Mouse (Mus musculus): ENCODE measurements around the gene Thnsl1. TPM values are rescaled to one million over a fixed set of nuclear protein-coding genes. Genes with fewer than 3 reads are reported as not detected.
"Not testable (repeated sequence)": the region's sequence is repeated elsewhere in the genome, so short reads cannot be mapped to it uniquely, and the experiment has no call there.

Gene Thnsl1
- polyA plus RNA-seq, 1 experiment from 2014 or later, result 7.0 TPM

GRCm38 (mm10) chr2:21236846-21237245 lies 31.3 kb downstream of the Thnsl1 start:
- Histone ChIP-seq H3K4me1 (replicated peaks) (0 out of 2 replicates have a peak, but pooled peaks cover 2% of the 10 kb centered on the region), H3K4me3 (replicated peaks) (no peak overlapping the region), H3K36me3 (no peaks in the 10 kb centered on the region), H3K4me2 (no peak overlapping the region), H3K27me3 (no peaks in the 10 kb centered on the region), H3K9ac (replicated peaks) (no peak overlapping the region), H3K27ac (no peak overlapping the region), H3K9me3 (no peaks in the 10 kb centered on the region)
- WGBS, result 78% methylated on average over 5 of the region's 5 CpGs
- ATAC-seq (ENCODE audit: insufficient number of reproducible peaks, insufficient read depth, low FRiP score, low TSS enrichment, low read depth), result no peak

GRCm38 (mm10) chr2:21244104-21244503 lies 38.6 kb downstream of the Thnsl1 start:
- H3K4me1 ChIP-seq (replicated peaks); H3K27me3 ChIP-seq; H3K36me3 ChIP-seq; H3K4me3 ChIP-seq (replicated peaks); H3K9ac ChIP-seq (replicated peaks); H3K4me2 ChIP-seq; H3K27ac ChIP-seq; ATAC-seq (ENCODE audit: insufficient number of reproducible peaks, insufficient read depth, low FRiP score, low TSS enrichment, low read depth); H3K9me3 ChIP-seq: not testable (repeated sequence)
- WGBS, result 56% methylated on average over 4 of the region's 6 CpGs

- Histone ChIP-seq H3K27me3 (no peaks in the 10 kb centered on the region), H3K27ac (no peak overlapping the region), H3K4me2 (no peak overlapping the region), H3K4me1 (replicated peaks) (no peaks in the 10 kb centered on the region), H3K36me3 (no peaks in the 10 kb centered on the region), H3K4me3 (replicated peaks) (no peak overlapping the region), H3K9ac (replicated peaks) (no peak overlapping the region), H3K9me3 (no peaks in the 10 kb centered on the region)
- 83% methylated on average over 4 of the region's 4 CpGs for WGBS
- ATAC-seq (ENCODE audit: insufficient number of reproducible peaks, insufficient read depth, low FRiP score, low TSS enrichment, low read depth), result no peak
Measured at GRCm38 (mm10) chr2:21244986-21245385, 39.5 kb downstream of the Thnsl1 start.

- H3K9ac ChIP-seq (replicated peaks), result no peak overlapping the region
- H3K9me3 ChIP-seq, result no peaks in the 10 kb centered on the region
- no peak for ATAC-seq (ENCODE audit: insufficient number of reproducible peaks, insufficient read depth, low FRiP score, low TSS enrichment, low read depth)
- H3K4me2 ChIP-seq, result no peak overlapping the region
- no peaks in the 10 kb centered on the region for H3K27me3 ChIP-seq
- 71% methylated on average over 2 of the region's 2 CpGs for WGBS
- H3K36me3 ChIP-seq, result no peaks in the 10 kb centered on the region
- no peaks in the 10 kb centered on the region for H3K4me1 ChIP-seq (replicated peaks)
- no peak overlapping the region for H3K4me3 ChIP-seq (replicated peaks)
- H3K27ac ChIP-seq, result no peak overlapping the region
Measured at GRCm38 (mm10) chr2:21245477-21246102, 40.1 kb downstream of the Thnsl1 start.

- ATAC-seq (ENCODE audit: insufficient number of reproducible peaks, insufficient read depth, low FRiP score, low TSS enrichment, low read depth), result no peak
- WGBS, result 76% methylated on average over 3 of the region's 3 CpGs
- no peak overlapping the region for H3K4me3 ChIP-seq (replicated peaks)
- H3K9me3 ChIP-seq, result no peaks in the 10 kb centered on the region
- H3K9ac ChIP-seq (replicated peaks), result no peak overlapping the region
- H3K4me1 ChIP-seq (replicated peaks), result no peaks in the 10 kb centered on the region
- H3K4me2 ChIP-seq, result no peak overlapping the region
- no peak overlapping the region for H3K27ac ChIP-seq
- H3K27me3 ChIP-seq, result no peaks in the 10 kb centered on the region
- no peaks in the 10 kb centered on the region for H3K36me3 ChIP-seq
Measured at GRCm38 (mm10) chr2:21253644-21254043, 48.1 kb downstream of the Thnsl1 start.

GRCm38 (mm10) chr2:21254308-21254707 lies 48.8 kb downstream of the Thnsl1 start:
- Histone ChIP-seq H3K4me1 (replicated peaks) (no peaks in the 10 kb centered on the region), H3K36me3 (no peaks in the 10 kb centered on the region), H3K9me3 (no peaks in the 10 kb centered on the region), H3K27me3 (no peaks in the 10 kb centered on the region), H3K4me3 (replicated peaks) (no peak overlapping the region), H3K27ac (no peak overlapping the region), H3K9ac (replicated peaks) (no peak overlapping the region), H3K4me2 (no peak overlapping the region)
- no peak for ATAC-seq (ENCODE audit: insufficient number of reproducible peaks, insufficient read depth, low FRiP score, low TSS enrichment, low read depth)

GRCm38 (mm10) chr2:21258281-21258680 lies 52.8 kb downstream of the Thnsl1 start:
- Histone ChIP-seq H3K27ac (no peak overlapping the region), H3K27me3 (no peaks in the 10 kb centered on the region), H3K4me3 (replicated peaks) (no peak overlapping the region), H3K9ac (replicated peaks) (no peak overlapping the region), H3K4me1 (replicated peaks) (no peaks in the 10 kb centered on the region), H3K36me3 (no peaks in the 10 kb centered on the region), H3K9me3 (no peaks in the 10 kb centered on the region), H3K4me2 (no peak overlapping the region)
- 95% methylated on average over 4 of the region's 4 CpGs for WGBS
- ATAC-seq (ENCODE audit: insufficient number of reproducible peaks, insufficient read depth, low FRiP score, low TSS enrichment, low read depth), result no peak

GRCm38 (mm10) chr2:21259081-21259480 lies 53.6 kb downstream of the Thnsl1 start:
- H3K36me3 ChIP-seq, result no peaks in the 10 kb centered on the region
- 74% methylated on average over 5 of the region's 5 CpGs for WGBS
- H3K4me2 ChIP-seq, result no peak overlapping the region
- no peak overlapping the region for H3K4me3 ChIP-seq (replicated peaks)
- no peaks in the 10 kb centered on the region for H3K4me1 ChIP-seq (replicated peaks)
- H3K27me3 ChIP-seq, result no peaks in the 10 kb centered on the region
- no peaks in the 10 kb centered on the region for H3K9me3 ChIP-seq
- no peak overlapping the region for H3K9ac ChIP-seq (replicated peaks)
- ATAC-seq (ENCODE audit: insufficient number of reproducible peaks, insufficient read depth, low FRiP score, low TSS enrichment, low read depth), result no peak
- H3K27ac ChIP-seq, result no peak overlapping the region

- Histone ChIP-seq H3K4me3 (replicated peaks) (no peak overlapping the region), H3K36me3 (no peaks in the 10 kb centered on the region), H3K4me1 (replicated peaks) (no peaks in the 10 kb centered on the region), H3K9me3 (no peaks in the 10 kb centered on the region), H3K4me2 (no peak overlapping the region), H3K27ac (no peak overlapping the region), H3K27me3 (no peaks in the 10 kb centered on the region), H3K9ac (replicated peaks) (no peak overlapping the region)
- no peak for ATAC-seq (ENCODE audit: insufficient number of reproducible peaks, insufficient read depth, low FRiP score, low TSS enrichment, low read depth)
- WGBS, result 62% methylated on average over 4 of the region's 4 CpGs
Measured at GRCm38 (mm10) chr2:21260060-21260459, 54.5 kb downstream of the Thnsl1 start.

GRCm38 (mm10) chr2:21261370-21262006 lies 56.0 kb downstream of the Thnsl1 start:
- Histone ChIP-seq H3K27ac (no peak overlapping the region), H3K4me3 (replicated peaks) (no peak overlapping the region), H3K4me2 (no peak overlapping the region), H3K36me3 (no peaks in the 10 kb centered on the region), H3K4me1 (replicated peaks) (no peaks in the 10 kb centered on the region), H3K9ac (replicated peaks) (no peak overlapping the region), H3K27me3 (no peaks in the 10 kb centered on the region), H3K9me3 (no peaks in the 10 kb centered on the region)
- 29% methylated on average over 4 of the region's 4 CpGs for WGBS
- ATAC-seq (ENCODE audit: insufficient number of reproducible peaks, insufficient read depth, low FRiP score, low TSS enrichment, low read depth), result peak; percentile 77; the same call in 1 of the 2 replicates

GRCm38 (mm10) chr2:21264031-21264430 lies 58.5 kb downstream of the Thnsl1 start:
- H3K4me3 ChIP-seq (replicated peaks), result no peak overlapping the region
- no peak overlapping the region for H3K27ac ChIP-seq
- no peak overlapping the region for H3K9ac ChIP-seq (replicated peaks)
- 81% methylated on average over 4 of the region's 4 CpGs for WGBS
- no peaks in the 10 kb centered on the region for H3K36me3 ChIP-seq
- no peaks in the 10 kb centered on the region for H3K27me3 ChIP-seq
- no peak for ATAC-seq (ENCODE audit: insufficient number of reproducible peaks, insufficient read depth, low FRiP score, low TSS enrichment, low read depth)
- H3K9me3 ChIP-seq, result no peaks in the 10 kb centered on the region
- H3K4me1 ChIP-seq (replicated peaks), result peaks cover 11% of the 10 kb centered on the region
- H3K4me2 ChIP-seq, result no peak overlapping the region

All from limb, embryonic 12.5 days (tissue).